Mouse (Mus musculus): ENCODE data around the gene Tiam1. TPM values are rescaled to one million over a fixed set of nuclear protein-coding genes. Genes with fewer than 3 reads are reported as not detected.

Tiam1 gene
- polyA plus RNA-seq, 1 experiment from 2014 or later: 3.7 TPM

DNA sequence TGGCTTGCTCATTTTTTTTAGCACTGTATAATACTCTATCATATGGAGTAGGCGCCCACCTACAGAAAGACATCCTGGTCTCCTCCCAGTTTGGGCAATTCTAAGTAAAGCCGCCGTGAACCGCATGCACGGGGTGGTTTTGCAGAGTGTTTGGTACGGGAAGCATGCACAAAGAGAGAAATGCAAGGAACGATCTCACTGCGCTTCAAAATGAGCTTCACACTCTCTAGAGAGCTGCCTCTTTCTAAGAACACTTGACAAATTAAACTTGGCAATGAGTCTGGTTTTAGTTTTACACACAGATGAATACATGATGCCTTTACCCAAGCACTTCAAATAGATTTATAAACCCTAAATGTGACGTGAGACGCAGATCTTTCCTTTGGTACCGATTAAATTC lies 196.8 kb downstream of the Tiam1 start:
- Histone ChIP-seq H3K9me3 (ENCODE audit: low read length) (no peaks in the 10 kb centered on the region), H3K27me3 (replicated peaks; ENCODE audit: insufficient read depth, low read length) (no peaks in the 10 kb centered on the region), H3K9ac (replicated peaks; ENCODE audit: low read depth) (no peak overlapping the region), H3K36me3 (ENCODE audit: insufficient read depth, low read length) (no peaks in the 10 kb centered on the region), H3K4me3 (ENCODE audit: low read depth, low read length) (no peak overlapping the region), H3K27ac (ENCODE audit: low read length) (no peak overlapping the region), H3K4me1 (ENCODE audit: insufficient read depth, low read depth, low read length) (no peaks in the 10 kb centered on the region), H3K4me2 (replicated peaks; ENCODE audit: low read depth, low read length) (no peak overlapping the region)
- WGBS: 82% methylated on average over 11 of the region's 11 CpGs
- TF ChIP-seq CTCF (IDR thresholded peaks at IDR 0.05): no peak
- no peak for TF ChIP-seq EP300 (IDR thresholded peaks at IDR 0.05)
- no peak for DNase-seq (ENCODE audit: low spot score)
- ATAC-seq: no peak

DNA sequence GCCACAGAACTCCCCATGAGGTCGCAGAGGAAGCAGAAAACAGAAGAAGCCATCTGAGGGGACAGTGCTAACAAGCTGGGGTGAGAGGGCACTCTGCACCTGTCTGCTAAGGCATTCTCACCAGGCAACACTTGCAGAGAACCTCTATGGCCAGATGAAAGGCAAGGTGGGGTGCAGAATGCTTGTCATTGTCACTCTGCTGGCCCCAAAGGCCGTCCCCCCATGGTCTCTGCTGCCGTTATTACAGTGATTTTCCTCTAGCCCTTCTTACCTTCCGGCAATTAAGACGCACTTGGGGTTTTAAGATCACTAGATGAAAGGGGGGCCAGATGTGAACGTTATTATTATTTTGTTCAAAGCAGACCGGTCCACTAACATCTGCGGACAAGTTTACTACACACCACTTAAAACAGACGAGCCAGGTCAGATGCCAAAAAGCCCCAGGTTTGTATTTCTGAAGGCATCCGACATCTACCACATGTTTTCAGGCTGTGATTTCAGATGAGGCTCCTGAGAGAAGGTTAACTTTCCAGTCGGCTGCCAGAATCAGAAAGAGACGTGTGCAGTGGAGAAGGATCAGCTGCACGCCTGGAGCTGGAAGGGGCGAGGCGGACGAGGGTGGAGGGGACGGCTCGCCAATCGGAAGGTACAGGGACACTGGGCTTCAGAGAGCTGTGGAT lies 198.8 kb downstream of the Tiam1 start:
- DNase-seq (ENCODE audit: low spot score): no peak
- H3K9me3 ChIP-seq (ENCODE audit: low read length): 0 out of 2 replicates have a peak, but pooled peaks cover 5% of the 10 kb centered on the region
- TF ChIP-seq CTCF (IDR thresholded peaks at IDR 0.05): no peak
- no peak for TF ChIP-seq EP300 (IDR thresholded peaks at IDR 0.05)
- no peak overlapping the region for H3K4me2 ChIP-seq (replicated peaks; ENCODE audit: low read depth, low read length)
- ATAC-seq: no peak
- H3K9ac ChIP-seq (replicated peaks; ENCODE audit: low read depth): no peak overlapping the region
- H3K27me3 ChIP-seq (replicated peaks; ENCODE audit: insufficient read depth, low read length): no peaks in the 10 kb centered on the region
- H3K4me3 ChIP-seq (ENCODE audit: low read depth, low read length): no peak overlapping the region
- WGBS: 61% methylated on average over 19 of the region's 19 CpGs
- H3K27ac ChIP-seq (ENCODE audit: low read length): no peak overlapping the region
- no peaks in the 10 kb centered on the region for H3K36me3 ChIP-seq (ENCODE audit: insufficient read depth, low read length)
- no peaks in the 10 kb centered on the region for H3K4me1 ChIP-seq (ENCODE audit: insufficient read depth, low read depth, low read length)

DNA sequence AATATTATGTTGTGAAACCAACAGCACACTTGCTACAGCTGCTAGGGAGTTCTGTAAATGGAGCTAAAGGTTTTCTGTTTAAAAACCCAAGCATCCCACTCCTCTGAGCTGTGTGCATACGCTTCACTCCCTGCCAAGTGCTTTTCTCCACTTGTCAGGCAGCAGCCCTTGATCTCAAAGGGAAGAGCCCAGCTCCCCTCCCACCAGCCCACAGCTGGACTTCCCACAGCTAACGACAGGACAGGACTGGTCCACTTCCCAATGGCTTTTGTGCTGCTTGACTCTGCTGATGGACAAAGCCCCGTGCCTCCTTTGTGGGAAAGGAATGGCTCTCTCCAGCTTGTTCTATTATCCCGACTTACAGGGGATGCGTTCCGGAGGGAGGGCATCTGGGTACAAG lies 199.5 kb downstream of the Tiam1 start:
- H3K36me3 ChIP-seq (ENCODE audit: insufficient read depth, low read length): no peaks in the 10 kb centered on the region
- H3K4me2 ChIP-seq (replicated peaks; ENCODE audit: low read depth, low read length): no peak overlapping the region
- no peak overlapping the region for H3K27ac ChIP-seq (ENCODE audit: low read length)
- no peak overlapping the region for H3K4me3 ChIP-seq (ENCODE audit: low read depth, low read length)
- no peaks in the 10 kb centered on the region for H3K27me3 ChIP-seq (replicated peaks; ENCODE audit: insufficient read depth, low read length)
- no peak overlapping the region for H3K9ac ChIP-seq (replicated peaks; ENCODE audit: low read depth)
- H3K4me1 ChIP-seq (ENCODE audit: insufficient read depth, low read depth, low read length): no peaks in the 10 kb centered on the region
- TF ChIP-seq EP300 (IDR thresholded peaks at IDR 0.05) (no peak), CTCF (IDR thresholded peaks at IDR 0.05) (no peak)
- ATAC-seq (peak; percentile 17; the same call in 1 of the 2 replicates), DNase-seq (ENCODE audit: low spot score) (no peak)
- H3K9me3 ChIP-seq (ENCODE audit: low read length): 0 out of 2 replicates have a peak, but pooled peaks cover 5% of the 10 kb centered on the region
- 53% methylated on average over 6 of the region's 6 CpGs for WGBS

DNA sequence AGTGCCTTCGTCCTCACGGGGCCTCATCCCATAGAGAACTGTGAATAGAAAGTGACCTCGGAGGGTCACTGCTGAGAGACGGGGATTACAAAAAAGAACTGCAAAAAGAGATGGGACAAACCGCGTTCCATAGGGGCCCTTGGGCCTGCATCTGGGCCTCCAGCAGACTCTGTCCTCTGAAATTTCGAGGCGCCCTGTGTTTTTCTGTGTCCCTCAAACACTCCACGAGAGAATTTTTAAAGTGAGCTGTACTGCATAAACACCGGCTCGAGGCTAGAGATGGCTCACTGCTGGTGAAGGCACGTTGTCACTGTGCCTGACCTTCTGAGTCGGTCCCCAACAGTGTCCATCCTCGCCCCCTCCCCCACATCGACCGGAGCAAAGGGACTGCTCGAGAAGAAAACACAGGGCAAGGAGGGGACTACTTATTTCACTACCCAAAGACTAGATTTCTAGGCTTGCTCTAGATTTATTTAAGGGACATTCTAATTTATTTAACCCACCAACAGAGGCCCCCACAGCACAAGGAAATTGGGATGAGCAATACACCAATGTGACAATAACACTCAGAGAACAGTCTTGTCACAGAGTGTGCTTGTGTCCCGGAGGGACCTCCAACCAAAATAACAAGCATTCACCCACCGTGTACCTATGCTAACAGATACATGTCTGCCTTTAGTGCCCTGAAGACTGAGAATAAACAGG lies 200.2 kb downstream of the Tiam1 start:
- H3K27me3 ChIP-seq (replicated peaks; ENCODE audit: insufficient read depth, low read length): no peaks in the 10 kb centered on the region
- H3K27ac ChIP-seq (ENCODE audit: low read length): no peak overlapping the region
- H3K4me1 ChIP-seq (ENCODE audit: insufficient read depth, low read depth, low read length): no peaks in the 10 kb centered on the region
- TF ChIP-seq EP300 (IDR thresholded peaks at IDR 0.05) (no peak), CTCF (IDR thresholded peaks at IDR 0.05) (peak; percentile 56)
- no peak overlapping the region for H3K4me3 ChIP-seq (ENCODE audit: low read depth, low read length)
- 0 out of 2 replicates have a peak, but pooled peaks cover 5% of the 10 kb centered on the region for H3K9me3 ChIP-seq (ENCODE audit: low read length)
- 44% methylated on average over 19 of the region's 19 CpGs for WGBS
- DNase-seq (ENCODE audit: low spot score) (peak; percentile 38), ATAC-seq (peak; percentile 43; the same call in 1 of the 2 replicates)
- H3K36me3 ChIP-seq (ENCODE audit: insufficient read depth, low read length): no peaks in the 10 kb centered on the region
- no peak overlapping the region for H3K4me2 ChIP-seq (replicated peaks; ENCODE audit: low read depth, low read length)
- no peak overlapping the region for H3K9ac ChIP-seq (replicated peaks; ENCODE audit: low read depth)

DNA sequence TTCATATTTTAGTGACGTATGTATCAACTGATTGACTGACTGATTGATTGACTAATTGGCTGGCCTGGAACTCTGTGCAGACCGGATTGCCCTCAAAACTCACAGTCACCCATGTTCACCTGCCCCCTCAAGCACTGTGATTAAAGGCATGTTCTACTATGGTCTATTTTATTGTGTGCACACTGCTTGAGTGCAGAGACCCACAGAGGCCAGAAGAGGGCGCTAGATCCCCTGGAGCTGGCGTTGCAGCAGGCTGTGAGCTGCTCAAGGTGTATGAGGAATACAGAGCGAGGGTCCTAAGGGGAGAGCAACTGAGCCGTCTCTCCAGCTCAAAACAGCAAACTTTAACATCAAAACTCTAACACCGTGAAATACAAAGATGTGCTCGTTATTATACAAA lies 202.9 kb downstream of the Tiam1 start:
- H3K4me2 ChIP-seq (replicated peaks; ENCODE audit: low read depth, low read length): no peak overlapping the region
- no peak for ATAC-seq
- no peak for TF ChIP-seq EP300 (IDR thresholded peaks at IDR 0.05)
- peak; percentile 19; the same call in 1 of the 2 replicates for TF ChIP-seq CTCF (IDR thresholded peaks at IDR 0.05)
- WGBS: 90% methylated on average over 8 of the region's 8 CpGs
- 0 out of 2 replicates have a peak, but pooled peaks cover 5% of the 10 kb centered on the region for H3K9me3 ChIP-seq (ENCODE audit: low read length)
- H3K27me3 ChIP-seq (replicated peaks; ENCODE audit: insufficient read depth, low read length): no peaks in the 10 kb centered on the region
- no peak overlapping the region for H3K9ac ChIP-seq (replicated peaks; ENCODE audit: low read depth)
- H3K4me3 ChIP-seq (ENCODE audit: low read depth, low read length): no peak overlapping the region
- no peak overlapping the region for H3K27ac ChIP-seq (ENCODE audit: low read length)
- no peaks in the 10 kb centered on the region for H3K4me1 ChIP-seq (ENCODE audit: insufficient read depth, low read depth, low read length)
- no peaks in the 10 kb centered on the region for H3K36me3 ChIP-seq (ENCODE audit: insufficient read depth, low read length)
- DNase-seq (ENCODE audit: low spot score): no peak

DNA sequence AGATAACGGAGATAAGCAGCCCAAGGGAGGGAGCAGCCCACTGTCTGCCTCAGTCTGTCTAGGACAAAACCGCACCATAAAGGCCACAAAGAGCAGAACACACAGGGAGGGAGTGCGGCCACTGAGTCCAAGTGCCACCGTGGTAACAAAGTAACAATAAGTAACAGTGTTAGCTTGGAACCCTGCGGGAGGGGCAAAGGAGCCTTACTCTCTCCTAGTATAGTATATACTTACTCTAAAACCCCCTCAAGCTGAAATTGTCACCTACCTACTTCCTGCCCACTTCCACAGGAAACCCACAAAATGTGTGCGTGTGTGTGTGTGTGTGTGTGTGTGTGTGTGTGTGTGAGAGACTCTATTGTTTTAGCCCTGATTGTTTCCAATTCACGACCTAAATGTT lies 205.3 kb downstream of the Tiam1 start:
- Histone ChIP-seq H3K9me3 (ENCODE audit: low read length) (0 out of 2 replicates have a peak, but pooled peaks cover 5% of the 10 kb centered on the region), H3K27me3 (replicated peaks; ENCODE audit: insufficient read depth, low read length) (no peaks in the 10 kb centered on the region), H3K27ac (ENCODE audit: low read length) (no peak overlapping the region), H3K4me3 (ENCODE audit: low read depth, low read length) (no peak overlapping the region), H3K4me1 (ENCODE audit: insufficient read depth, low read depth, low read length) (no peaks in the 10 kb centered on the region), H3K36me3 (ENCODE audit: insufficient read depth, low read length) (no peaks in the 10 kb centered on the region), H3K4me2 (replicated peaks; ENCODE audit: low read depth, low read length) (no peak overlapping the region), H3K9ac (replicated peaks; ENCODE audit: low read depth) (no peak overlapping the region)
- WGBS: 46% methylated on average over 7 of the region's 7 CpGs
- ATAC-seq: no peak
- no peak for DNase-seq (ENCODE audit: low spot score)
- TF ChIP-seq CTCF (IDR thresholded peaks at IDR 0.05): no peak
- TF ChIP-seq EP300 (IDR thresholded peaks at IDR 0.05): no peak
